In genomic region chr12:55306371-55306770, GRCm38 (mm10) we compare ENCODE assay signal across 33 mouse cellular contexts. TPM values are rescaled to one million over a fixed set of nuclear protein-coding genes. Genes with fewer than 3 reads are reported as not detected.
DNase-seq lines count a peak whose midpoint lies in the region; ATAC-seq and TF ChIP-seq lines count a peak whose summit lies in the region.
"Had no signal": no experiment of that assay in that cellular context is flagged by ENCODE, and none has a peak within 500 bp of the region (broad histone marks: within the 10 kb centered on the region; RNA-seq: fewer than 3 reads in every experiment).

No protein-coding gene starts in this region.

- H3K4me2 ChIP-seq in intestine, postnatal 0 days (replicated peaks; ENCODE audit: low read depth), result no peak overlapping the region
- no peak overlapping the region for H3K4me2 ChIP-seq in intestine, embryonic 15.5 days (replicated peaks)
- H3K4me2 ChIP-seq in midbrain, embryonic 11.5 days, result no peak overlapping the region
- no peak overlapping the region for H3K4me2 ChIP-seq in midbrain, embryonic 16.5 days (ENCODE audit: low read length)
- H3K4me2 ChIP-seq in liver, embryonic 11.5 days, result no peak overlapping the region
- H3K4me2 ChIP-seq: embryonic facial prominence, embryonic 13.5 days; forebrain, embryonic 15.5 days; heart, embryonic 13.5 days; hindbrain, embryonic 15.5 days; limb, embryonic 15.5 days; liver, embryonic 15.5 days; midbrain, embryonic 13.5 days had no signal

- DNase-seq in midbrain, embryonic 11.5 days (ENCODE audit: low spot score, missing footprints), result peak; percentile 28
- peak; percentile 72 for DNase-seq in R1 (ENCODE audit: low read depth, low spot score)
- no peak for DNase-seq in frontal cortex, postnatal 36 days (ENCODE audit: low spot score in 2 of 2)
- no peak for DNase-seq in liver, embryonic 11.5 days (ENCODE audit: low spot score)
- DNase-seq: adrenal gland, postnatal 14 days; cerebellum, adult 11-12 months; cerebellum, adult 9-11 months; embryo, embryonic 11 days; gastrocnemius, adult 2 months; gastrocnemius, postnatal 36 days; heart, adult 2 months; heart, postnatal 10 days; kidney, adult 9 months; kidney, postnatal 14 days; lung, postnatal 4 days; right cerebral cortex, postnatal 4 days; thymus, adult 2 months; thymus, postnatal 36 days had no signal

- peak; percentile 25; the same call in 1 of the 2 replicates for TF ChIP-seq CTCF in intestine, postnatal 0 days (IDR thresholded peaks at IDR 0.05; ENCODE audit: low read depth)

- H3K9me3 ChIP-seq in intestine, postnatal 0 days (ENCODE audit: control insufficient read depth), result no peaks in the 10 kb centered on the region
- no peaks in the 10 kb centered on the region for H3K9me3 ChIP-seq in intestine, embryonic 15.5 days
- no peaks in the 10 kb centered on the region for H3K9me3 ChIP-seq in midbrain, embryonic 11.5 days (ENCODE audit: control insufficient read depth, low read length)
- H3K9me3 ChIP-seq in midbrain, embryonic 16.5 days (replicated peaks; ENCODE audit: control insufficient read depth, low read length, poor library complexity, severe bottlenecking), result no peaks in the 10 kb centered on the region
- no peaks in the 10 kb centered on the region for H3K9me3 ChIP-seq in liver, embryonic 11.5 days (ENCODE audit: control insufficient read depth, low read length)
- H3K9me3 ChIP-seq: forebrain, embryonic 15.5 days; hindbrain, embryonic 15.5 days; limb, embryonic 10.5 days; limb, embryonic 15.5 days; liver, embryonic 15.5 days; megakaryocyte, embryonic 14.5 days; midbrain, embryonic 13.5 days had no signal

- WGBS in intestine, postnatal 0 days, result 98% methylated on average over 4 of the region's 4 CpGs
- WGBS in intestine, embryonic 15.5 days, result 95% methylated on average over 4 of the region's 4 CpGs
- 95% methylated on average over 4 of the region's 4 CpGs for WGBS in midbrain, embryonic 11.5 days
- WGBS in midbrain, embryonic 16.5 days, result 98% methylated on average over 4 of the region's 4 CpGs
- 95% methylated on average over 4 of the region's 4 CpGs for WGBS in liver, embryonic 11.5 days

- H3K9ac ChIP-seq in intestine, postnatal 0 days (ENCODE audit: low read depth, low read length), result no peak overlapping the region
- no peak overlapping the region for H3K9ac ChIP-seq in intestine, embryonic 15.5 days
- no peak overlapping the region for H3K9ac ChIP-seq in midbrain, embryonic 11.5 days (ENCODE audit: low read length)
- H3K9ac ChIP-seq in midbrain, embryonic 16.5 days (ENCODE audit: low read depth, low read length), result no peak overlapping the region
- no peak overlapping the region for H3K9ac ChIP-seq in liver, embryonic 11.5 days (ENCODE audit: low read depth, low read length)
- H3K9ac ChIP-seq: embryonic facial prominence, embryonic 13.5 days; forebrain, embryonic 15.5 days; heart, embryonic 13.5 days; hindbrain, embryonic 15.5 days; limb, embryonic 15.5 days; liver, embryonic 15.5 days; midbrain, embryonic 13.5 days had no signal

- no peaks in the 10 kb centered on the region for H3K27me3 ChIP-seq in intestine, postnatal 0 days (replicated peaks; ENCODE audit: control insufficient read depth, insufficient read depth, low read length)
- H3K27me3 ChIP-seq in intestine, embryonic 15.5 days (replicated peaks), result no peaks in the 10 kb centered on the region
- H3K27me3 ChIP-seq in midbrain, embryonic 11.5 days (ENCODE audit: control insufficient read depth, insufficient read depth, low read length), result no peaks in the 10 kb centered on the region
- no peaks in the 10 kb centered on the region for H3K27me3 ChIP-seq in midbrain, embryonic 16.5 days (ENCODE audit: control insufficient read depth, insufficient read depth, low read depth, low read length)
- H3K27me3 ChIP-seq in liver, embryonic 11.5 days (replicated peaks; ENCODE audit: control insufficient read depth, insufficient read depth, low read length), result no peaks in the 10 kb centered on the region
- H3K27me3 ChIP-seq: CH12.LX; embryonic facial prominence, embryonic 13.5 days; forebrain, embryonic 15.5 days; heart, embryonic 13.5 days; hindbrain, embryonic 15.5 days; limb, embryonic 15.5 days; liver, embryonic 15.5 days; megakaryocyte, embryonic 14.5 days; midbrain, embryonic 13.5 days had no signal

- H3K4me3 ChIP-seq in intestine, postnatal 0 days (ENCODE audit: low read depth, low read length), result no peak overlapping the region
- no peak overlapping the region for H3K4me3 ChIP-seq in intestine, embryonic 15.5 days (replicated peaks)
- H3K4me3 ChIP-seq in midbrain, embryonic 11.5 days (ENCODE audit: low read depth, low read length), result no peak overlapping the region
- H3K4me3 ChIP-seq in midbrain, embryonic 16.5 days (ENCODE audit: low read depth, low read length), result no peak overlapping the region
- no peak overlapping the region for H3K4me3 ChIP-seq in liver, embryonic 11.5 days (ENCODE audit: low read depth, low read length)
- H3K4me3 ChIP-seq: embryonic facial prominence, embryonic 13.5 days; forebrain, embryonic 10.5 days; forebrain, embryonic 15.5 days; gastrocnemius, adult 2 months; heart, adult 2 months; heart, embryonic 13.5 days; hindbrain, embryonic 15.5 days; limb, embryonic 10.5 days; limb, embryonic 15.5 days; liver, embryonic 15.5 days; megakaryocyte, embryonic 14.5 days; midbrain, embryonic 13.5 days had no signal

- no peak overlapping the region for H3K27ac ChIP-seq in intestine, postnatal 0 days (ENCODE audit: low read depth, low read length)
- H3K27ac ChIP-seq in intestine, embryonic 15.5 days, result no peak overlapping the region
- no peak overlapping the region for H3K27ac ChIP-seq in midbrain, embryonic 11.5 days (ENCODE audit: low read depth, low read length)
- H3K27ac ChIP-seq in midbrain, embryonic 16.5 days (ENCODE audit: low read length), result no peak overlapping the region
- no peak overlapping the region for H3K27ac ChIP-seq in liver, embryonic 11.5 days (ENCODE audit: low read depth, low read length)
- H3K27ac ChIP-seq: embryonic facial prominence, embryonic 13.5 days; forebrain, embryonic 10.5 days; gastrocnemius, adult 2 months; hindbrain, embryonic 15.5 days; limb, embryonic 10.5 days; limb, embryonic 15.5 days; liver, embryonic 15.5 days; midbrain, embryonic 13.5 days had no signal

- peaks cover 14% of the 10 kb centered on the region; the same call in 1 of the 2 replicates for H3K36me3 ChIP-seq in intestine, postnatal 0 days (ENCODE audit: control insufficient read depth, insufficient read depth)
- H3K36me3 ChIP-seq in intestine, embryonic 15.5 days, result no peaks in the 10 kb centered on the region
- no peaks in the 10 kb centered on the region for H3K36me3 ChIP-seq in midbrain, embryonic 11.5 days (ENCODE audit: control insufficient read depth, insufficient read depth, low read length)
- H3K36me3 ChIP-seq in midbrain, embryonic 16.5 days (ENCODE audit: control insufficient read depth, insufficient read depth, low read length), result no peaks in the 10 kb centered on the region
- H3K36me3 ChIP-seq in liver, embryonic 11.5 days (ENCODE audit: control insufficient read depth, insufficient read depth, low read length), result peaks cover 5% of the 10 kb centered on the region; the same call in 1 of the 2 replicates
- H3K36me3 ChIP-seq: hindbrain, embryonic 15.5 days had no signal

- ATAC-seq in intestine, postnatal 0 days, result no peak
- no peak for ATAC-seq in intestine, embryonic 15.5 days
- ATAC-seq in midbrain, embryonic 11.5 days (ENCODE audit: low FRiP score), result no peak
- ATAC-seq in midbrain, embryonic 16.5 days, result no peak
- ATAC-seq in liver, embryonic 11.5 days (replicated peaks; ENCODE audit: low FRiP score), result no peak
- ATAC-seq: forebrain, embryonic 15.5 days; intestine, embryonic 16.5 days; midbrain, embryonic 13.5 days had no signal

- H3K4me1 ChIP-seq in intestine, postnatal 0 days (replicated peaks; ENCODE audit: control insufficient read depth, insufficient read depth, low read length), result peaks cover 13% of the 10 kb centered on the region; the same call in 1 of the 2 replicates
- peaks cover 6% of the 10 kb centered on the region for H3K4me1 ChIP-seq in intestine, embryonic 15.5 days (replicated peaks)
- peaks cover 6% of the 10 kb centered on the region for H3K4me1 ChIP-seq in midbrain, embryonic 11.5 days (ENCODE audit: control insufficient read depth, insufficient read depth, low read length)
- H3K4me1 ChIP-seq in midbrain, embryonic 16.5 days (ENCODE audit: control insufficient read depth, insufficient read depth, low read length), result peaks cover 17% of the 10 kb centered on the region
- no peaks in the 10 kb centered on the region for H3K4me1 ChIP-seq in liver, embryonic 11.5 days (replicated peaks; ENCODE audit: control insufficient read depth, insufficient read depth, low read length)

RNA-seq across cellular contexts. Expression of gene Ppp2r3c, which starts 3.6 kb away (rescaled TPM):
- polyA plus RNA-seq in intestine, postnatal 0 days (2015; fragmentation: Nextera tagmentation; extraction: Ambion mirVana), result 7.7 and 8.6 TPM in 2 replicates
- polyA plus RNA-seq in intestine, embryonic 15.5 days (2015; fragmentation: Nextera tagmentation; extraction: Ambion mirVana), result 10.9 and 11.3 TPM in 2 replicates
- polyA plus RNA-seq in midbrain, embryonic 11.5 days (2014; fragmentation: Nextera tagmentation; extraction: Ambion mirVana), result 33.4 and 37.4 TPM in 2 replicates
- 21.6 and 26.8 TPM in 2 replicates for polyA plus RNA-seq in midbrain, embryonic 16.5 days (2015; fragmentation: Nextera tagmentation; extraction: Ambion mirVana)
- 18.9 and 21.7 TPM in 2 replicates for polyA plus RNA-seq in liver, embryonic 11.5 days (2014; fragmentation: Nextera tagmentation; extraction: Ambion mirVana)

RNA-seq across cellular contexts. Expression of gene 1110008L16Rik, which starts 7.0 kb away (rescaled TPM):
- polyA plus RNA-seq in intestine, postnatal 0 days (2015; fragmentation: Nextera tagmentation; extraction: Ambion mirVana), result 10.1 and 11.9 TPM in 2 replicates
- 19.3 and 19.5 TPM in 2 replicates for polyA plus RNA-seq in intestine, embryonic 15.5 days (2015; fragmentation: Nextera tagmentation; extraction: Ambion mirVana)
- polyA plus RNA-seq in midbrain, embryonic 11.5 days (2014; fragmentation: Nextera tagmentation; extraction: Ambion mirVana), result 17.1 and 17.9 TPM in 2 replicates
- 8.6 and 9.7 TPM in 2 replicates for polyA plus RNA-seq in midbrain, embryonic 16.5 days (2015; fragmentation: Nextera tagmentation; extraction: Ambion mirVana)
- polyA plus RNA-seq in liver, embryonic 11.5 days (2014; fragmentation: Nextera tagmentation; extraction: Ambion mirVana), result 19.0 and 24.8 TPM in 2 replicates

Comparison
In these comparisons a context has a peak if more than half of its experiments do, and no peak if none do; other contexts are left out.
1. DNase-seq: peak in midbrain, embryonic 11.5 days (single experiment) and R1 (single experiment); none in frontal cortex, postnatal 36 days (0 of 2) and liver, embryonic 11.5 days (single experiment).